Mouse (Mus musculus): ENCODE results near the gene Tubb5. TPM values are rescaled to one million over a fixed set of nuclear protein-coding genes. Genes with fewer than 3 reads are reported as not detected.
A peak's percentile ranks its signal among the peaks of the same experiment; 100 is the strongest.

Tubb5 gene
- polyA plus RNA-seq, 1 experiment from 2014 or later, result 923 TPM

DNA sequence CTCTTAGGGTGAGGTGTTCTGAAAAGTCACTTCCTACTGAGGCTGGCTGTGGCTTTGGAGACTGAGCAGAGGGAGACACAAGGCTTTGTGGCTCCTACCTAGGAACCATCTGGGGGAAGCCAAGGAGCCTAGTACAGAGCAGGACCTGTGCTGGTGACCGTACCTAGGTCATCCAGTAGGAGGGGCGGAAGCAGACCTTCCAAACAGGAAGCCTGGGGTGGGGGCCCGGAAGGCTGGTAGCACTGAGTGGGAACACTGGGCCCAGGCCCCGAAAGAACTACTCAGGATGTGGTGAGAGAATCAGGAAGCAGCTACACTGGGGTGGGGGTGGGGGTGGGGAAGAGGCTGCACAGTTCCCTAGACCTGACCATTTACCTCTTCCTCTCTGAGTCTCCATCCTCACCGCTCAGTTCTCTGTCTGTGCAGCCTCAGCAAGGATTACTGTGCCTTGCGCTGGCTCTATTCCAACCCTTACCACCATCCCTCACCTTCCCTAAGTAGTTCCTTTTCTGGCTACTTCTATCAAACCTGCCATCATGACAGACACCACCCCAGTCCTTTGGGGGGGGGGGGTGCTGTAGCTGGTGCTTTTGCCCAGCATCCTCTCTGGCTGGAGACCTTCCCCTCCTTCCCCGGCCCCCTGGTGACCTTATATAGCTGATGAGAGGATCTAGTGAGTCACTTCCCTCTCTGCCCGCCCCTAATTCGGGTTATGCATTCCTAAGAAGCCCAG lies 32.2 kb upstream of the Tubb5 start:
- H3K27ac ChIP-seq (ENCODE audit: low read depth), result peak overlapping the region; percentile 77
- ATAC-seq (replicated peaks; ENCODE audit: low FRiP score, low TSS enrichment, low read depth), result no peak; the same call in 1 of the 2 replicates
- H3K9ac ChIP-seq (ENCODE audit: low read length), result peak overlapping the region; percentile 62; the same call in 1 of the 2 replicates
- peak; percentile 56 for DNase-seq (ENCODE audit: low spot score)
- H3K4me2 ChIP-seq (ENCODE audit: low read length), result peak overlapping the region; percentile 92
- 0 out of 2 replicates have a peak, but pooled peaks cover 5% of the 10 kb centered on the region for H3K9me3 ChIP-seq (ENCODE audit: control insufficient read depth, low read length)
- no peaks in the 10 kb centered on the region for H3K27me3 ChIP-seq (replicated peaks; ENCODE audit: control insufficient read depth, insufficient read depth, low read length)
- peaks cover 44% of the 10 kb centered on the region for H3K4me1 ChIP-seq (replicated peaks; ENCODE audit: control insufficient read depth, insufficient read depth, low read length)
- peaks cover 23% of the 10 kb centered on the region for H3K36me3 ChIP-seq (ENCODE audit: control insufficient read depth, insufficient read depth, low read length)
- WGBS, result 35% methylated on average over 9 of the region's 9 CpGs
- H3K4me3 ChIP-seq (ENCODE audit: low read depth, low read length), result peak overlapping the region; percentile 68

GRCm38 (mm10) chr17:35869346-35870067 lies 31.4 kb upstream of the Tubb5 start:
- peak overlapping the region; percentile 68 for H3K4me3 ChIP-seq (ENCODE audit: low read depth, low read length)
- peak; percentile 57 for DNase-seq (ENCODE audit: low spot score)
- H3K9me3 ChIP-seq (ENCODE audit: control insufficient read depth, low read length), result 0 out of 2 replicates have a peak, but pooled peaks cover 5% of the 10 kb centered on the region
- H3K36me3 ChIP-seq (ENCODE audit: control insufficient read depth, insufficient read depth, low read length), result peaks cover 15% of the 10 kb centered on the region
- H3K9ac ChIP-seq (ENCODE audit: low read length), result peak overlapping the region; percentile 62
- H3K4me2 ChIP-seq (ENCODE audit: low read length), result peak overlapping the region; percentile 92
- peaks cover 51% of the 10 kb centered on the region for H3K4me1 ChIP-seq (replicated peaks; ENCODE audit: control insufficient read depth, insufficient read depth, low read length)
- no peak for ATAC-seq (replicated peaks; ENCODE audit: low FRiP score, low TSS enrichment, low read depth)
- H3K27ac ChIP-seq (ENCODE audit: low read depth), result peak overlapping the region; percentile 77
- H3K27me3 ChIP-seq (replicated peaks; ENCODE audit: control insufficient read depth, insufficient read depth, low read length), result no peaks in the 10 kb centered on the region
- WGBS, result 4% methylated on average over 7 of the region's 7 CpGs

- DNase-seq (ENCODE audit: low spot score), result no peak
- peak overlapping the region; percentile 68 for H3K4me3 ChIP-seq (ENCODE audit: low read depth, low read length)
- H3K36me3 ChIP-seq (ENCODE audit: control insufficient read depth, insufficient read depth, low read length), result peaks cover 9% of the 10 kb centered on the region
- 6% methylated on average over 7 of the region's 7 CpGs for WGBS
- 0 out of 2 replicates have a peak, but pooled peaks cover 5% of the 10 kb centered on the region for H3K9me3 ChIP-seq (ENCODE audit: control insufficient read depth, low read length)
- no peaks in the 10 kb centered on the region for H3K27me3 ChIP-seq (replicated peaks; ENCODE audit: control insufficient read depth, insufficient read depth, low read length)
- H3K27ac ChIP-seq (ENCODE audit: low read depth), result peak overlapping the region; percentile 77
- peak overlapping the region; percentile 92 for H3K4me2 ChIP-seq (ENCODE audit: low read length)
- ATAC-seq (replicated peaks; ENCODE audit: low FRiP score, low TSS enrichment, low read depth), result no peak
- peak overlapping the region; percentile 62 for H3K9ac ChIP-seq (ENCODE audit: low read length)
- peaks cover 53% of the 10 kb centered on the region for H3K4me1 ChIP-seq (replicated peaks; ENCODE audit: control insufficient read depth, insufficient read depth, low read length)
Measured at GRCm38 (mm10) chr17:35868961-35869345, 30.8 kb upstream of the Tubb5 start.

GRCm38 (mm10) chr17:35868165-35868820 lies 30.2 kb upstream of the Tubb5 start:
- peak overlapping the region; percentile 92 for H3K4me2 ChIP-seq (ENCODE audit: low read length)
- peak overlapping the region; percentile 62 for H3K9ac ChIP-seq (ENCODE audit: low read length)
- ATAC-seq (replicated peaks; ENCODE audit: low FRiP score, low TSS enrichment, low read depth) (no peak), DNase-seq (ENCODE audit: low spot score) (no peak)
- H3K27ac ChIP-seq (ENCODE audit: low read depth), result peak overlapping the region; percentile 77; the same call in 1 of the 2 replicates
- peaks cover 8% of the 10 kb centered on the region for H3K36me3 ChIP-seq (ENCODE audit: control insufficient read depth, insufficient read depth, low read length)
- WGBS, result 31% methylated on average over 17 of the region's 17 CpGs
- peaks cover 50% of the 10 kb centered on the region for H3K4me1 ChIP-seq (replicated peaks; ENCODE audit: control insufficient read depth, insufficient read depth, low read length)
- H3K9me3 ChIP-seq (ENCODE audit: control insufficient read depth, low read length), result 0 out of 2 replicates have a peak, but pooled peaks cover 5% of the 10 kb centered on the region
- no peaks in the 10 kb centered on the region for H3K27me3 ChIP-seq (replicated peaks; ENCODE audit: control insufficient read depth, insufficient read depth, low read length)
- H3K4me3 ChIP-seq (ENCODE audit: low read depth, low read length), result peak overlapping the region; percentile 68

DNA sequence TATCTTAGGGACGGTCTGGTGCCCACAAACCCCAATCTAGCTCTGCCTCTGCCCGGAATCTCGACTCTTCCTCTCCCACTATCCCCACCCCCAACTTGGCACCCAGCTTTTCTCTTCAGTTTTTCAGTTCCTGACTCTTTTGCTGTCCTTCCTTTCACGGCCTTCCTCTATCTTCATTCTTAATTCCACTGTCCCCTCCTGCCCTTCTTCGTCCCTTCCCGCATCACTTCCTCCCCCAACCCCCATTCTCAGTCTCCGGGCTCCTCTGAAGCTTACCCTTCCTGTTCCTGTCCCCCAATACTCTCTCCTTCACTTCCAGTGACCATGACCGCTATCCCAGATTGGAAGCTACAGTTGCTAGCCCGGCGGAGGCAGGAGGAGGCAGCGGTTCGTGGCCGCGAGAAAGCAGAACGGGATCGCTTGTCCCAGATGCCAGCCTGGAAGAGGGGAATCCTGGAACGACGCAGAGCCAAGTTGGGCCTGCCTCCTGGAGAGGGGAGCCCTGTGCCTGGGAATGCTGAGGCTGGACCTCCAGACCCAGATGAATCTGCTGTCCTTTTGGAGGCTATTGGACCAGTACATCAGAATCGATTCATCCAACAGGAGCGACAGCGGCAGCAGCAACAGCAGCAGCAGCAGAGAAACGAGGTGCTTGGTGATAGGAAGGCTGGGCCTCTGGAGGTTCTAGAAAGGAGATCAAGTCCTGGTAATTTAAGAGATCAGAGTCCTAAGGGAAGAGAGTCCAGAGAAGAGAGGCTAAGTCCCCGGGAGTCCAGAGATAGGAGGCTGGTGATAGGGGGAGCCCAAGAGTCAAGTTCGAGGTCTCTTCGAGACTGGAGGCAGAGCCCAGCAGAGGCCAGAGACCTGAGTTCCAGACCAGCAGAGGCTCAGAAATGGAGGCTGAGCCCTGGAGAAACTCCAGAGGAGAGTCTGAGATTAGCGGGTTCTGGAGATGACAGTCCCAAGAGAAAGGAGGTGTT lies 29.1 kb upstream of the Tubb5 start:
- H3K4me3 ChIP-seq (ENCODE audit: low read depth, low read length), result peak overlapping the region; percentile 68
- peak overlapping the region; percentile 96 for H3K27ac ChIP-seq (ENCODE audit: low read depth)
- H3K4me2 ChIP-seq (ENCODE audit: low read length), result peak overlapping the region; percentile 92
- ATAC-seq (replicated peaks; ENCODE audit: low FRiP score, low TSS enrichment, low read depth) (no peak), DNase-seq (ENCODE audit: low spot score) (peak; percentile 63)
- 0 out of 2 replicates have a peak, but pooled peaks cover 5% of the 10 kb centered on the region for H3K9me3 ChIP-seq (ENCODE audit: control insufficient read depth, low read length)
- peaks cover 8% of the 10 kb centered on the region for H3K36me3 ChIP-seq (ENCODE audit: control insufficient read depth, insufficient read depth, low read length)
- peak overlapping the region; percentile 62 for H3K9ac ChIP-seq (ENCODE audit: low read length)
- H3K27me3 ChIP-seq (replicated peaks; ENCODE audit: control insufficient read depth, insufficient read depth, low read length), result no peaks in the 10 kb centered on the region
- peaks cover 50% of the 10 kb centered on the region for H3K4me1 ChIP-seq (replicated peaks; ENCODE audit: control insufficient read depth, insufficient read depth, low read length)
- 13% methylated on average over 26 of the region's 26 CpGs for WGBS

DNA sequence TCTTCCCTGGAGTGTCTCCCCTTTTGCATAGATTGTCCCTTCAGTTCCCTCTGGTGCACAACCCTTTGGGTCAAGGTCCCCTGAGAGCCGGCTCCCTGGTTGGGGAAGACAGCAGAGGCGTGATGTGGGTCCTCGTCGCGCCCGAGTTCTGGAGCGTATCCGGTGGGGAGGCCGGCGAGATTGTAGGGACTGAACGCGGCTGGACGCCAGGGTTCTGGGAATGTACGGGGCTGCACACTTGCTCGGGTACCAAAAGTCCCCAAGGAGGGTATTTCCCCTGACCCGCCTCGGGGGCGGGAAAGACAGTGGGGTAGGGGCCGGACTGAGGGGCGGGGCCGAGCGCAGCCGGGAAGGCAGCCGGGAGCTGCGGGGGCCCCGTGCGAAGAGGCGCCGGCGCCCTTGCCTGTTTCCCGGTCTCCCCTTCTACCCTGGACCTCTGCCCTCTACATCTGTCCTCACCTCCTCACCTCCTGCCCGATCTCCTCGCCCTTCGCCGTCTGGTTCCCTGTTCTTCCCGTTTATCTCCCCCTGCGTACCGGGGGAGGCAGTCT lies 28.2 kb upstream of the Tubb5 start:
- H3K4me1 ChIP-seq (replicated peaks; ENCODE audit: control insufficient read depth, insufficient read depth, low read length), result peaks cover 50% of the 10 kb centered on the region

DNA sequence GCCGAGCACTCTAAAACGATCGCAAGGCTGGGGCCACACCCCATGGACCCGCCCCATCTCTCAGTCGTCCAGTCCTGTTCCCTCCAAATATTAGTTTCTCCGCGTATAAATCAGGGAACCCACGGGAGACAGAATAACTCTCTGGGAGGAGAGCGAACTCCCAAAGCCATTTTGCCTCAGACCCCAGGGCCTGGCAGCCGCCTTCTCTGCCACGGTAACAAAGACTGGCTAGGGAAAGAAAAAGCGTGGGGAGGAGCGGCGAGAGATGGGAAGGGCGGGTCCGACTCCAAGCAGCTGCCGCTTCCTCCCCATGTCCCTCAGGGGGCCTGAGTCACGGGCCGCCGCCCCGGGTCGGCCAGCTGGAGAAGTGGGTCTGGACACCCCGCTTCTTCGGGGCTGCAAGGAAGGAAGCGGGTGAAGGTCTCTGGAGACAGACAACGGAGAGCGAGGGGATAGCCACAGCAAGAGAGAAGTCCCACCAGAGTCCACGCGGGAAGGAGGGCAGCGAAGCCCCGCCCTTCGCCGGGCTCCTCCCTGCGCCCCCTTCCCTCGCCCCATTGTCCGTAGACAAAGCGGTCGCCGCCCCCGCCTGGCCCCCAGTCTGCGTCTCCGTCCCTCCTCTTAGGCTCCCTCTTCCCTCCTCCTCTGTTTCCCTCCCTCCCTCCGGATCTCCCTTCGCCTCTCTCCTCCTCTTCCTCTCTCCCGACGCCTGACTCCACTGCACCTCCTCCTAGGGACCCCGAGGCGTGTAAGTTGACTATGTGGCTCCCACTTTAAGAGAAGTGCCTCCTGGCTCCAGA lies 27.6 kb upstream of the Tubb5 start, which contains the start of gene Ppp1r18:
Gene Ppp1r18, plus strand, starts transcription at position 113 of the 800 bp plus-strand sequence.
- H3K4me1 ChIP-seq (replicated peaks; ENCODE audit: control insufficient read depth, insufficient read depth, low read length), result peaks cover 46% of the 10 kb centered on the region
- H3K4me2 ChIP-seq (ENCODE audit: low read length), result peak within 1 kb of the TSS; percentile 92
- under 1% methylated on average over 36 of the region's 48 CpGs for WGBS
- no peaks in the 10 kb centered on the region for H3K27me3 ChIP-seq (replicated peaks; ENCODE audit: control insufficient read depth, insufficient read depth, low read length)
- peak; percentile 90 for DNase-seq (ENCODE audit: low spot score)
- H3K9ac ChIP-seq (ENCODE audit: low read length), result peak within 1 kb of the TSS; percentile 62
- peaks cover 3% of the 10 kb centered on the region; the same call in 1 of the 2 replicates for H3K36me3 ChIP-seq (ENCODE audit: control insufficient read depth, insufficient read depth, low read length)
- H3K9me3 ChIP-seq (ENCODE audit: control insufficient read depth, low read length), result no peaks in the 10 kb centered on the region
- H3K4me3 ChIP-seq (ENCODE audit: low read depth, low read length), result peak within 1 kb of the TSS; percentile 68
- peak; percentile 54 for ATAC-seq (replicated peaks; ENCODE audit: low FRiP score, low TSS enrichment, low read depth)
- H3K27ac ChIP-seq (ENCODE audit: low read depth), result peak within 1 kb of the TSS; percentile 96

More for the DNA sequence above, 28.2 kb upstream of the Tubb5 start:
- peak; percentile 87 for DNase-seq (ENCODE audit: low spot score)
- H3K4me3 ChIP-seq (ENCODE audit: low read depth, low read length), result peak overlapping the region; percentile 68
- 0 out of 2 replicates have a peak, but pooled peaks cover 3% of the 10 kb centered on the region for H3K9me3 ChIP-seq (ENCODE audit: control insufficient read depth, low read length)
- under 1% methylated on average over 38 of the region's 38 CpGs for WGBS
- peaks cover 7% of the 10 kb centered on the region for H3K36me3 ChIP-seq (ENCODE audit: control insufficient read depth, insufficient read depth, low read length)
- H3K4me2 ChIP-seq (ENCODE audit: low read length), result peak overlapping the region; percentile 92
- no peaks in the 10 kb centered on the region for H3K27me3 ChIP-seq (replicated peaks; ENCODE audit: control insufficient read depth, insufficient read depth, low read length)
- H3K27ac ChIP-seq (ENCODE audit: low read depth), result peak overlapping the region; percentile 96
- ATAC-seq (replicated peaks; ENCODE audit: low FRiP score, low TSS enrichment, low read depth), result peak; percentile 39
- H3K9ac ChIP-seq (ENCODE audit: low read length), result peak overlapping the region; percentile 62
